Comparison of ENCODE assay signal across 21 mouse cellular contexts in genomic region chr5:58705561-58705960, GRCm38 (mm10).
"Had no signal": no experiment of that assay in that cellular context is flagged by ENCODE, and none has a peak within 500 bp of the region (broad histone marks: within the 10 kb centered on the region; RNA-seq: fewer than 3 reads in every experiment).

No protein-coding gene starts in this region.

- ATAC-seq: lung, postnatal 0 days; midbrain, embryonic 16.5 days had no signal

- H3K36me3 ChIP-seq: lung, embryonic 15.5 days; midbrain, embryonic 12.5 days; neural tube, embryonic 13.5 days; neural tube, embryonic 15.5 days had no signal

- H3K9ac ChIP-seq: lung, embryonic 15.5 days; midbrain, embryonic 12.5 days; neural tube, embryonic 13.5 days; neural tube, embryonic 15.5 days had no signal

- H3K9me3 ChIP-seq: lung, embryonic 15.5 days; megakaryocyte, embryonic 14.5 days; midbrain, embryonic 12.5 days; neural tube, embryonic 13.5 days; neural tube, embryonic 15.5 days had no signal

- H3K27ac ChIP-seq: lung, embryonic 15.5 days; macrophage; midbrain, embryonic 12.5 days; neural tube, embryonic 13.5 days; neural tube, embryonic 15.5 days had no signal

- DNase-seq: lung, adult 2 months; lung, postnatal 14 days; lung, postnatal 36 days; midbrain, embryonic 14.5 days; retina, postnatal 1 day; right cerebral cortex, adult 18-20 months; right cerebral cortex, postnatal 25 days; right cerebral cortex, postnatal 4 days; spleen, adult 18-20 months; thymus, adult 18-20 months; thymus, postnatal 14 days; thymus, postnatal 36 days had no signal

- H3K4me3 ChIP-seq: lung, embryonic 15.5 days; megakaryocyte, embryonic 14.5 days; midbrain, embryonic 12.5 days; myocyte; neural tube, embryonic 13.5 days; neural tube, embryonic 15.5 days had no signal

- H3K4me1 ChIP-seq: lung, embryonic 15.5 days; megakaryocyte, embryonic 14.5 days; midbrain, embryonic 12.5 days; neural tube, embryonic 13.5 days; neural tube, embryonic 15.5 days had no signal

- H3K4me2 ChIP-seq: lung, embryonic 15.5 days; midbrain, embryonic 12.5 days; neural tube, embryonic 13.5 days; neural tube, embryonic 15.5 days had no signal

- H3K27me3 ChIP-seq: lung, embryonic 15.5 days; megakaryocyte, embryonic 14.5 days; midbrain, embryonic 12.5 days; neural tube, embryonic 13.5 days; neural tube, embryonic 15.5 days had no signal
